Mouse (Mus musculus): Measurements from ENCODE around the gene Cul4a.

Gene Cul4a

DNA sequence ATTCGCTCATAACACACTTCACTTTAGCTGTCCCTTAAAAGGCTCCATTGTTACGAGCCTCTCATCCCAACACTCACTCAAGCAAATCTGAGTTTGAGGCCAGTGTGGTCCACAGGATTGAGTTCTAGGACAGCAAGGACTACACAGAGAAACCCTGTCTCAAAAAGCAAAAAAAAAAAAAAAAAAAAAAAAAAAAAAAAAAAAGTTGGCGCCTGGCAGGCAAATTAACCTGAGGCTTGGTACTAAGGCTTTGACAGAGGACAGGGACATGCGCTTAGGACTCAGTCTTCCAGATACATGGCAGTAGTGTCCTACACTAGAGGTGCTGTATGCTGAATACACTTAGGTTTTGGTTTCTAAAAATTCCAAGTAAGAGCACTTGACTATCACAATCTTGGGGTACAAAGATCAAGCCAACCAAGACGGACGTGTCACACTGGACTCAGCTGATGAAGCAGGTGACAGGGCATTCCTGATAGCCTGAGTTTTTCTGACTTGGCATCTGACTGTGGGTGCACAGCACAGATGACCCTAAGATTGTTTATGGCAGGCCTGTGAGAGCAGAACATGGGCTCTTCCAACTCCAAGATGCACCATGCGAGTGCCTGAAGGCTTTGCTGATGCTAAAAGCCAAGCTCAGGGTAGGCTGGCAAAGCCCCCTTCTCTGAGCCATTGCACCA is 71.9 kb downstream of the Cul4a start:
- intact Hi-C loops (cut with DNase I) = no loop called here

DNA sequence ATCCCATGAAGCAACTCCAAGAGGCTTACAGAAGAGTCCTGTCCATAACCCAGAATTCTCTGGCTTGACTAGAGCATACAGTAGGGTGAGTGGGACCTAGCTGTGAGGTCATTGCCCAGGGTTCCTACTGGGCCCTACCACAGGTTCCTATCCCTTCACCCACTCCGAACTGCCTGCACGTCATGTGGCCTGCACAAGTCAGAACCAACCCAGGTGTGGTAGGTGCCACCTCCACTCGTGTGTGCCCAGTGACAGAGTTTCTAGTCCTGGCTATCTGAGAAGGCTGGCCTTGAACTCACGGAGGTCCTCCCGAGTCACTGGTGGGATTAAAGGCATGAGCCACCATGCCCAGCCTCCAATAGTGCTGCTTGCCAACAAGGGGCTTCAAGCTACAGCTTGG is 72.7 kb downstream of the Cul4a start:
- intact Hi-C loops (cut with DNase I) = no loop called here

DNA sequence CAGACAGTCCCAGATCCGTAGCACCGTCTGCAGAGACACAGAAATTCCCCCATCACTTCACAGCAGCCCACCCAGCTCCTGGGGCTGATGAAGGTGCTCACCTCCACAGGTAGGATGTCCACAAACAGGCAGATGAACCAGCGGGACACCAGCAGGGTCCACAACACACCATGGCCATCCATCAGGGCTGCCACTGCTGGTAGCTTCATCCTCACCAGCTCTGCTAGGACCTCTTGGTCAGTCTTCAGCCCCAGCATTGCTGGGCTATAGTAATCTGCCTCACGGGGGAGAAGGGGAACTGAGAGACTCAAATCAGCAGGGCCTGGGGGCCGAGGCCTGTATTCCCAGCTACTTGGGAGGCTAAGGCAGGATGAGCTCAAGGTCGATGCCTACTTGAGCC is 74.1 kb downstream of the Cul4a start:
- intact Hi-C loops (cut with DNase I) = no loop called here

DNA sequence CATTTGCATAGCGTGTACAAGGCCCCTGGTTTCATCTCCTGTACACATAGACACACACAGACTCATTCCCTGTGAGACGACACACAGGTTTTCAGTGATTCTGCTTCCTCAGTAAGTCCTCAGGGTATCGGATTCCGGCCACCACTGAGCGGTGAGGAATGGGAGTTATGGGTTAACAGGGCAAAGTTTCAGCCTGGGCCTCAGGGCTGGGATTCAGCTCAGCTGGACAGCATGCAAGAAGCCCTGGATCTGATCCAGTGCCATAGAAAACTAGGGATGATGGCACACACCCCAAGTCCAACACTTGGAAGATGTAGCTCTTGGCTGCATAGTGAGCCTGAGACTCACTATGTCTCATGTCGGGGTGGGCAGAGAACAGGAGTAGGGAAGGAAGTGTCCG is 74.5 kb downstream of the Cul4a start:
- intact Hi-C loops (cut with DNase I) = no loop called here

DNA sequence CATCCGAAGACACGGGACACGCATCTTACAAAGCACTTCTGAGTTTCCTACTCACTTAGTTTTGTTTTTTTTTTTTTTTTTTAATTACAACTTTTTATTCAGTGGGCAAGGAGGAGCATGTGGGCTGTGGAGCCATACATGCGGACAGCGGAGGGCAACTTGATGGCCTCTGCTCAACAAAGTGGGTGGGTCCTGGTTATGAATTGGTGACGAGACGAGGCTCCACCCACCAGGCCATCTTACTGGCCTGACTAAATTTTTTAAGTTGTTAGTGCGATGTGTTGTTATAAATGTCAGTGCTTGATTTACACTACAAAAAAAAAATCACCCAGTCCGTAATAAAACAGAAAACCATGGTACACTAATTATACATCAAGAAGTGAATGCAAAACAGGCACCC is 75.0 kb downstream of the Cul4a start:
- intact Hi-C loops (cut with DNase I) = no loop called here

DNA sequence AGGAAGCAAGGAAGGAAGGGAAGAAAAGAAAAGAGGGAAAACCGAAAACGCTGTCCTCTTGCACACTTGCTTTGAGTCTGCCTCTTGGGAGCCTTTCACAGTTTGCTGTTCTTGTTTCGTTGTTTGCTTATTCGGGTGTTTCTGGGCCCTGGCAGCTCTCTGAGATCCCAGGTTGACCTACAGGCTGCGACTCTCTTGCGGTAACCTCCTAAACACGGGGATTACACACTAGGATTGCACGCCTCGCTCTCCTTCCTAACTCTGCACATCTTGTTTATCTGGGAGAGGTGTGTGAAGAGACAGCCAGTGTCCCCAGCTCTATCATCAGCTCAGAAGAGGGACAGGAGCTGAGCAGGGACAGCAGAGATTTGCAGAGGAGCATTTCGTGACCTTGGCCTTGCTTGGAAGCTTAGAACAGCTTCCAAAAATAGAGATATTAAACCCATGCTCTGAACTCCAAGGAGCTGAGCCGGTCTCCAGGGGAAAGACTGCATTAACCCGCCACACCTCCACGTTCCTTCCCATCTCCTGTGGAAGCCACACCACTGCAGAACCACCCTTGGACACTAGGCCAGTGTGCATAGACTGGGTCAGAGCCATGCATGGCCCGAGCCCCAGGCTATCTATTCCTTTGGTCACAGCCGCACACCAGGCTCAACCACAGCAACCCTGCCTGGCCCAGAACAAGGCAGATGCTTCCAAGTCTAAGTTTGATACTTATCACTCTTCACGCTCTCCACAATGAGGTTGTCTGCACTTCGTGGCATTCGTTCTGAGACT is 75.7 kb downstream of the Cul4a start:
- intact Hi-C loops (cut with DNase I) = no loop called here

DNA sequence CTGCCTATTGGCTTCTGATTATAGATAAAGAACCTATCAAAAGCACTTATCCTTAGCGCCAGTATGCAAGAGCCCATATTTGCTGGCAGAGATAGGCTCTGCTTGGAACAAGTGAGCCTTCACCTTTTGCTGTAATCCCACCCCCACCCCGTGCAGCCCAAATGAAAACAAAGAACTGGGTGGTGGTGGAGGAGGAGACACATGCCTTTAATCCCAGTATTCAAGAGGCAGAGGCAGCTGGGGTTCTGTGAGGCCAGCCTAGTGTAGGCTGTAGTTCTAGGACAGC is 76.2 kb downstream of the Cul4a start:
- intact Hi-C loops (cut with DNase I) = no loop called here

DNA sequence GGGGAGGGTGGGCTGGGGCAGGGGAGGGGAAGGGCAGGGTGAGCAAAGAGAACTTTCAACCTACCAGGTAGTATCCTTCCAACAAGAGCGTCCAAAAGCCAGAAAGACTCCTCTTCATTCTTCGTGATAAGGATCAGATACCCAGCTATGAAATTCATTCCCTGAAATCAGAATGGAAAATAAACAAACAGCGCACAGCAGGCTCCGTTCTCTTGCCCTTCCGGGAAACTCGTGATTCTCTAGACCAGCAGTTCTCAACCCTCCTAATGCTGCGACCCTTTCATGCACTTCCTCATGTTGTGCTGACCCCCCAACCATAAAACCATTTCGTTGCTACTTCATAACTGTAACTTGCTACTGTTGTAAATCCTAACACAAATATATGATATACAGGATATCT is 81.4 kb downstream of the Cul4a start:
- intact Hi-C loops (cut with DNase I) = no loop called here

DNA sequence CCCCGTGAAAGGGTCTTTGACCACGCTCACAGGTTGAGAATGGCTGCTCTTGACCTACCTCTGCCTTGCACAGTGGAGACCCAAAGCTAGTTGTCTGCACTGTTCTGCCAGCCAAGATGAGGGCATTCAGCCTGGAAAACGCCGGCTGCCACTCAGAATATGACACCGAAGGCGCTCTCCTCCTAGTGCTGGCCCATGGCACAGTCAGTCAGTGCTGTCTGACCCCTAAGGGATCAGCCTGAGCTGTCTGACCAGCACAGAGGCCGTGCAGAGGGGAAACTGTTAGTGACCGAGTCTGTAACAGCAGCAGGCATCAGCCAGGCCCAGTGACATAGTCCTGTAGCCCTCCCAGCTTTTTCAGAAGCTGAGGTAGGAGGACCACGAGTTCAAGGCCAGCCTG is 81.8 kb downstream of the Cul4a start:
- intact Hi-C loops (cut with DNase I) = no loop called here

DNA sequence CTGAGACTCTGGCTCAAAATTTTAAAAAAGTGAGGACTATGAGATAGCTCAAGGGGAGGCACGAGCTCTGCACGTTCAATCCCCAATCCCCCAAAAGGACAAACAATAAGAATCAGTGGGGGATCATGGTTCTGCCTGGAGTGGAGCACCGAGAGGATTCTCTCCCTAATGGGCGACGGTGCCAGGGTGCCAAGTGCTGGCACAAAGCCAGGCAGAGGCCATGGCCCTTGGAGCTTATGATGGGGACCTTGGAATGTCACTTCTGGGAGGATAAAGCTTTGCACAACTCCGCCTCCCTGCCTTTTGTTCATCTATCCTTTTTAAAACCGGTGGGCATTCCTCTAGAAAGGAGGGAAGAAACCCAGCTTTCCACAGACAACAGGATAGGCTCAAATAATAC is 82.2 kb downstream of the Cul4a start:
- intact Hi-C loops (cut with DNase I) = no loop called here

DNA sequence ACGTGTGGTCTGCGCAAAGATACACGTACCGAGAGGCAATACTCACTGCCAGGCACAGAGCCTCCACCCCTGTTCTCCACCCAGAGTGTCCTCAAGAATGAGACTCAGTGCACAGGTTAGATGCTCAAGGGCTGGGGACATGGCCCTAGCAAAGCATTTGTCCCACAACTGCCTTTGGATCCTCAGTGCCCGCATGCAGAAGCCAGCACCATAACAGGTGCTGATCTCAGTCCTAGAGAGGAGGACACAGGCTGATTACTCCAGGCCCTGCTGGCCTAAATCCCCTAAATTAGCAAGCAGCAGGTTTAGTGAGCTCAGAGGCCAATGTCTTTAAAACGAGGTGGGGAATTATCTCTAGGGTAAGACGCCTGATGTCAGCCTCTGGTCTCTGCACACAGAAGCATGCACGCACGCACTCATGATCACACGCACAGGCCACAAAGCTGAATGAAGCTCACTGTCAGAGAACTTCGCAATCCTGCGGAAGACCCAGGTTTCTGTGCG is 82.7 kb downstream of the Cul4a start:
- intact Hi-C loops (cut with DNase I) = no loop called here

DNA sequence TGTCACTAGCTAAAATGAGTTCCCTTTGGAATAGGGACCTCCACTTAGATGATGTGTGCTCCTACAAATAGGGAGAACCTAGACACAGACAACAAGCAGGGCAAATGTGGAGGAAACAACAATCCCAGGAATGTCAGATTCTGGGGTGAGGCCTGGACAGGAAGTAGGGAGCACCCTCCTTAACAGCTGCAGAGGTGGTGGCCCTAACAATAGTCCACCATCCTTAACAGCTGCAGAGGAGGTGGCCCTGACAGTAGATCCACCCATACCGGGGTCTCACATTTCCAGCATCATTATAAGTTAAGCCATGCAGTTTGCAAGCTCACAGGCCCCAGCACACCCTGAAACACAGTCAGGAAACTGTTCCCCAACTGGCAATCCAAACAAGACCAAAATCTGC is 83.4 kb downstream of the Cul4a start:
- intact Hi-C loops (cut with DNase I) = no loop called here

DNA sequence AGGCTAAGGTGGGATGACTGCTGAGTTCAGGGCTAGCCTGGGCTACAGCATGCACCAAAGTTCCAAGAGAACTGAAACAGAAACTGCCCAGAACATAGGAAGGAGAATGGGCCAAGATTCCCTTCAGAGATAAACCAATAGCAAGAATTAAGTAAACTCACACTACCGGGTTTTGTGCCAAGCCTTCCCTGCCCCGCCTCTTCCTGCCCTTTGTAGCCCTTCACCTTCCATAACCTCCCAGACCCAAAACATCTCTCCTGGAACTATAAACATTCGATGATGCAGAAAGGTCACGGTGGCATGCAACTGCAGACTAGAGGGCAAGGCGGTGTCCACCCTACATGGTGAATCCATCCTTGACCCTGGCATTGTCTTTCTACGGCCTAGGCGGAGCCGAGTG is 84.8 kb downstream of the Cul4a start:
- intact Hi-C loops (cut with DNase I) = no loop called here

DNA sequence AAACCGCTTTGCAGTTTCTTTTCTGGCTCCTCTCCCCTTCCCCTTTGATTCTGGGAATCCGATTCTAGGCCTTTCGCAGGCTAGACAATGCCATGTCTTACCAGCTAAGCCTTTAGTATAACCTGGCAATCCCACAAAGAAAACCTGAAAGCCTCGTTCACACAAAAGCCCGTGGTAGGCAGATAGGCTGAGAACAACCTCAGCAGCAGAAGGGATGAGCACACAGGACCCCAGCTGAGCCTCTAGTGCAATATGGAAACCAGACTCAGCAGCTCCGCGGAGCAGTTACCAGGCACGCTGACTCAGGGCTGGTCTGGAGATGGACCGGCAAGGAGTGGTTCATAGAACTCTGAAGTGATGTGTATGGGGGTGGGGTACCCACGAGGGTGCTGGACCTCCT is 89.4 kb downstream of the Cul4a start:
- intact Hi-C loops (cut with DNase I) = no loop called here

DNA sequence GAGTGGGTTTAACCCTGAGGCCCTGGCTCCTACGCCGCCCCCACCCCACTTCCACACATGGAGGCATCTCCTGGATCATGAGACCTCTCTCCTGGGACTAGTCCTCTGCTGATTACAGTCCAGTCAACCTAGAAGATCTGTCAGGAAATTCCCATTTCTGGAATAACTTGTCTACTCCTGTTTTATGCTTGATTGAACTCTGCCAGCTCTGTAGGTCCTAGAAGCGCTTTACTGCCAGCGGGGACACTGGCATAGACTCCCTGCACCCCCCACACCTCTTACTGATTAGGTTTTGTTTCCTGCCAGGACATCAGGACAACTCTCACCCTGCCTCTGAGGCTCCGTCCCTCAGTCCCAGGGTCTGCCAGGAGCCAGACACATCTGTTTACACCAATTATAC is 92.1 kb downstream of the Cul4a start:
- intact Hi-C loops (cut with DNase I) = no loop called here

Small RNAs within 50 kb of the gene (microRNA-seq; reads per million reads assigned to microRNA genes)
- gene Mir1968 (29.6 to 39.4 reads per million in 2 experiments), gene Mir7065 (0 to 0.11 reads per million in 2 experiments)

Data from adrenal gland (tissue).